Comparison of ENCODE assay signal across 8 mouse cellular contexts in genomic region chr4:133095734-133096065, GRCm38 (mm10). TPM values are rescaled to one million over a fixed set of nuclear protein-coding genes. Genes with fewer than 3 reads are reported as not detected.
DNase-seq lines count a peak whose midpoint lies in the region; ATAC-seq and TF ChIP-seq lines count a peak whose summit lies in the region.
"Not testable (repeated sequence)": the region's sequence is repeated elsewhere in the genome, so short reads cannot be mapped to it uniquely, and the experiment has no call there.

No protein-coding gene starts in this region.

- H3K36me3 ChIP-seq in ES-Bruce4 (ENCODE audit: control insufficient read depth, insufficient read depth, low read length, poor library complexity, severe bottlenecking); embryonic facial prominence, embryonic 11.5 days (replicated peaks; ENCODE audit: control insufficient read depth, insufficient read depth, low read depth, low read length); forebrain, postnatal 0 days (ENCODE audit: insufficient read depth); hindbrain, embryonic 11.5 days (ENCODE audit: control insufficient read depth, insufficient read depth, low read length); kidney, embryonic 14.5 days (ENCODE audit: control insufficient read depth, insufficient read depth, low read length); liver, embryonic 11.5 days (ENCODE audit: control insufficient read depth, insufficient read depth, low read length); midbrain, embryonic 11.5 days (ENCODE audit: control insufficient read depth, insufficient read depth, low read length); neural tube, embryonic 15.5 days: not testable (repeated sequence)

- DNase-seq in embryonic facial prominence, embryonic 11.5 days (ENCODE audit: low spot score); forebrain, postnatal 0 days; hindbrain, embryonic 11.5 days (ENCODE audit: low spot score); liver, embryonic 11.5 days (ENCODE audit: low spot score); midbrain, embryonic 11.5 days (ENCODE audit: low spot score, missing footprints): not testable (repeated sequence)

- TF ChIP-seq POLR2A in ES-Bruce4 (IDR thresholded peaks at IDR 0.05; ENCODE audit: insufficient read depth, low read length), result not testable (repeated sequence)

- H3K27me3 ChIP-seq in ES-Bruce4 (ENCODE audit: control insufficient read depth, insufficient read depth, low read length, poor library complexity, severe bottlenecking); embryonic facial prominence, embryonic 11.5 days (ENCODE audit: control insufficient read depth, insufficient read depth, low read length); forebrain, postnatal 0 days (ENCODE audit: insufficient read depth, low read length); hindbrain, embryonic 11.5 days (ENCODE audit: control insufficient read depth, insufficient read depth, low read length); kidney, embryonic 14.5 days (ENCODE audit: control insufficient read depth, insufficient read depth, low read length); midbrain, embryonic 11.5 days (ENCODE audit: control insufficient read depth, insufficient read depth, low read length); neural tube, embryonic 15.5 days (replicated peaks): not testable (repeated sequence)
- peaks cover 30% of the 10 kb centered on the region for H3K27me3 ChIP-seq in liver, embryonic 11.5 days (replicated peaks; ENCODE audit: control insufficient read depth, insufficient read depth, low read length)

- not testable (repeated sequence) for H3K9me3 ChIP-seq in ES-Bruce4 (replicated peaks; ENCODE audit: control insufficient read depth, insufficient read depth, low read length, poor library complexity, severe bottlenecking); embryonic facial prominence, embryonic 11.5 days (replicated peaks; ENCODE audit: control insufficient read depth, low read length); forebrain, postnatal 0 days (ENCODE audit: low read length); hindbrain, embryonic 11.5 days (ENCODE audit: control insufficient read depth, low read length); kidney, embryonic 14.5 days (ENCODE audit: control insufficient read depth, low read length); liver, embryonic 11.5 days (ENCODE audit: control insufficient read depth, low read length); midbrain, embryonic 11.5 days (ENCODE audit: control insufficient read depth, low read length); neural tube, embryonic 15.5 days (replicated peaks)

- 0 out of 2 replicates have a peak, but pooled peaks have one; percentile 5 for ATAC-seq in embryonic facial prominence, embryonic 11.5 days (replicated peaks; ENCODE audit: insufficient number of reproducible peaks, low FRiP score, low TSS enrichment, low read depth)
- ATAC-seq in forebrain, postnatal 0 days, result peak; percentile 47
- not testable (repeated sequence) for ATAC-seq in hindbrain, embryonic 11.5 days (ENCODE audit: low FRiP score); kidney, embryonic 14.5 days (ENCODE audit: low FRiP score, low TSS enrichment); liver, embryonic 11.5 days (replicated peaks; ENCODE audit: low FRiP score); midbrain, embryonic 11.5 days (ENCODE audit: low FRiP score); neural tube, embryonic 15.5 days (ENCODE audit: low FRiP score)

- H3K27ac ChIP-seq in ES-Bruce4 (ENCODE audit: insufficient read depth, low read length), result peak overlapping the region; percentile 21
- peak overlapping the region; percentile 35; the same call in 1 of the 2 replicates for H3K27ac ChIP-seq in embryonic facial prominence, embryonic 11.5 days (replicated peaks; ENCODE audit: low read depth, low read length)
- peak overlapping the region; percentile 88 for H3K27ac ChIP-seq in forebrain, postnatal 0 days (ENCODE audit: low read depth, low read length)
- H3K27ac ChIP-seq in hindbrain, embryonic 11.5 days (ENCODE audit: low read depth, low read length), result peak overlapping the region; percentile 79
- peak overlapping the region; percentile 53 for H3K27ac ChIP-seq in kidney, embryonic 14.5 days (ENCODE audit: low read depth, low read length)
- peak overlapping the region; percentile 56 for H3K27ac ChIP-seq in liver, embryonic 11.5 days (ENCODE audit: low read depth, low read length)
- peak overlapping the region; percentile 17; the same call in 1 of the 2 replicates for H3K27ac ChIP-seq in midbrain, embryonic 11.5 days (ENCODE audit: low read depth, low read length)
- peak overlapping the region; percentile 86 for H3K27ac ChIP-seq in neural tube, embryonic 15.5 days (replicated peaks)

- not testable (repeated sequence) for TF ChIP-seq EP300 in ES-Bruce4 (IDR thresholded peaks at IDR 0.05; ENCODE audit: insufficient read depth, low read depth, low read length)

- not testable (repeated sequence) for H3K9ac ChIP-seq in ES-Bruce4 (ENCODE audit: low read depth, poor library complexity, severe bottlenecking); hindbrain, embryonic 11.5 days (ENCODE audit: low read depth, low read length); liver, embryonic 11.5 days (ENCODE audit: low read depth, low read length); neural tube, embryonic 15.5 days (replicated peaks)
- H3K9ac ChIP-seq in embryonic facial prominence, embryonic 11.5 days (replicated peaks; ENCODE audit: low read length), result peak overlapping the region; percentile 18; the same call in 1 of the 2 replicates
- 0 out of 2 replicates have a peak overlapping the region, but pooled peaks have one; percentile 4 for H3K9ac ChIP-seq in forebrain, postnatal 0 days
- peak overlapping the region; percentile 14; the same call in 1 of the 2 replicates for H3K9ac ChIP-seq in kidney, embryonic 14.5 days (ENCODE audit: low read depth, low read length)
- peak overlapping the region; percentile 39; the same call in 1 of the 2 replicates for H3K9ac ChIP-seq in midbrain, embryonic 11.5 days (ENCODE audit: low read length)

- TF ChIP-seq CTCF in ES-Bruce4 (IDR thresholded peaks at IDR 0.05; ENCODE audit: low read depth, low read length), result not testable (repeated sequence)
- peak; percentile 50 for TF ChIP-seq CTCF in forebrain, postnatal 0 days (IDR thresholded peaks at IDR 0.05; ENCODE audit: low read depth)

- 26% methylated on average over 3 of the region's 3 CpGs for WGBS in embryonic facial prominence, embryonic 11.5 days
- WGBS in forebrain, postnatal 0 days, result 5% methylated on average over 3 of the region's 3 CpGs
- WGBS in hindbrain, embryonic 11.5 days, result 6% methylated on average over 3 of the region's 3 CpGs
- WGBS in kidney, embryonic 14.5 days, result 16% methylated on average over 3 of the region's 3 CpGs
- 47% methylated on average over 3 of the region's 3 CpGs for WGBS in liver, embryonic 11.5 days
- WGBS in midbrain, embryonic 11.5 days, result 8% methylated on average over 3 of the region's 3 CpGs
- WGBS in neural tube, embryonic 15.5 days, result 10% methylated on average over 3 of the region's 3 CpGs

- peak overlapping the region; percentile 16; the same call in 1 of the 2 replicates for H3K4me2 ChIP-seq in embryonic facial prominence, embryonic 11.5 days (ENCODE audit: low read depth, low read length)
- peak overlapping the region; percentile 31 for H3K4me2 ChIP-seq in forebrain, postnatal 0 days (ENCODE audit: low read depth)
- H3K4me2 ChIP-seq in hindbrain, embryonic 11.5 days (replicated peaks; ENCODE audit: low read depth, low read length), result peak overlapping the region; percentile 36
- peak overlapping the region; percentile 30 for H3K4me2 ChIP-seq in kidney, embryonic 14.5 days (replicated peaks; ENCODE audit: low read depth, low read length)
- peak overlapping the region; percentile 42 for H3K4me2 ChIP-seq in liver, embryonic 11.5 days
- H3K4me2 ChIP-seq in midbrain, embryonic 11.5 days, result peak overlapping the region; percentile 30
- peak overlapping the region; percentile 32 for H3K4me2 ChIP-seq in neural tube, embryonic 15.5 days

- H3K4me3 ChIP-seq in ES-Bruce4 (ENCODE audit: low read depth, low read length), result peak overlapping the region; percentile 9; the same call in 1 of the 2 replicates
- H3K4me3 ChIP-seq in embryonic facial prominence, embryonic 11.5 days (ENCODE audit: low read depth, low read length); forebrain, postnatal 0 days (ENCODE audit: low read depth, low read length); hindbrain, embryonic 11.5 days (ENCODE audit: low read depth, low read length); kidney, embryonic 14.5 days (ENCODE audit: low read length); liver, embryonic 11.5 days (ENCODE audit: low read depth, low read length); midbrain, embryonic 11.5 days (ENCODE audit: low read depth, low read length); neural tube, embryonic 15.5 days (replicated peaks): not testable (repeated sequence)

- H3K4me1 ChIP-seq in ES-Bruce4 (ENCODE audit: control insufficient read depth, insufficient read depth, low read length), result not testable (repeated sequence)
- peaks cover 18% of the 10 kb centered on the region for H3K4me1 ChIP-seq in embryonic facial prominence, embryonic 11.5 days (ENCODE audit: control insufficient read depth, insufficient read depth, low read length)
- H3K4me1 ChIP-seq in forebrain, postnatal 0 days (ENCODE audit: insufficient read depth), result peaks cover 28% of the 10 kb centered on the region
- peaks cover 25% of the 10 kb centered on the region for H3K4me1 ChIP-seq in hindbrain, embryonic 11.5 days (replicated peaks; ENCODE audit: control insufficient read depth, insufficient read depth, low read length)
- H3K4me1 ChIP-seq in kidney, embryonic 14.5 days (ENCODE audit: control insufficient read depth, insufficient read depth, low read length), result peaks cover 49% of the 10 kb centered on the region
- H3K4me1 ChIP-seq in liver, embryonic 11.5 days (replicated peaks; ENCODE audit: control insufficient read depth, insufficient read depth, low read length), result peaks cover 42% of the 10 kb centered on the region
- peaks cover 33% of the 10 kb centered on the region for H3K4me1 ChIP-seq in midbrain, embryonic 11.5 days (ENCODE audit: control insufficient read depth, insufficient read depth, low read length)
- peaks cover 47% of the 10 kb centered on the region for H3K4me1 ChIP-seq in neural tube, embryonic 15.5 days

RNA-seq across cellular contexts. Expression of gene Wasf2, which starts 34.6 kb away (rescaled TPM):
- polyA plus RNA-seq in ES-Bruce4 (2011; ENCODE audit: insufficient read depth, insufficient read length, low read depth, missing spikeins), result 102 and 103 TPM in 2 replicates
- polyA plus RNA-seq in embryonic facial prominence, embryonic 11.5 days (2014; fragmentation: Nextera tagmentation; extraction: Ambion mirVana), result 66.9 and 75.9 TPM in 2 replicates
- 8.1 and 11.3 TPM in 2 replicates for total RNA-seq in forebrain, postnatal 0 days (2014; rRNA removed)
- polyA plus RNA-seq in forebrain, postnatal 0 days (2015; fragmentation: Nextera tagmentation; extraction: Ambion mirVana), result 15.7 and 24.1 TPM in 2 replicates
- 34.6 and 58.4 TPM in 2 replicates for polyA plus RNA-seq in hindbrain, embryonic 11.5 days (2014; fragmentation: Nextera tagmentation; extraction: Ambion mirVana)
- 103 and 143 TPM in 2 replicates for polyA plus RNA-seq in kidney, embryonic 14.5 days (2014; fragmentation: Nextera tagmentation; extraction: Ambion mirVana)
- 32.1 and 42.2 TPM in 2 replicates for polyA plus RNA-seq in liver, embryonic 11.5 days (2014; fragmentation: Nextera tagmentation; extraction: Ambion mirVana)
- polyA plus RNA-seq in midbrain, embryonic 11.5 days (2014; fragmentation: Nextera tagmentation; extraction: Ambion mirVana), result 38.3 and 40.1 TPM in 2 replicates
- 22.2 and 45.6 TPM in 2 replicates for polyA plus RNA-seq in neural tube, embryonic 15.5 days (2015; fragmentation: Nextera tagmentation; extraction: Ambion mirVana)

Comparison
In these comparisons a context has a peak if more than half of its experiments do, and no peak if none do; other contexts are left out.
1. H3K27ac ChIP-seq: peak in every context shown above with its lines; median percentile 88 in forebrain, postnatal 0 days; 86 in neural tube, embryonic 15.5 days; 79 in hindbrain, embryonic 11.5 days; 56 in liver, embryonic 11.5 days; 53 in kidney, embryonic 14.5 days; 35 in embryonic facial prominence, embryonic 11.5 days; 21 in ES-Bruce4; 17 in midbrain, embryonic 11.5 days.